Mouse (Mus musculus): Measurements from ENCODE around the gene Ggn.

DNA sequence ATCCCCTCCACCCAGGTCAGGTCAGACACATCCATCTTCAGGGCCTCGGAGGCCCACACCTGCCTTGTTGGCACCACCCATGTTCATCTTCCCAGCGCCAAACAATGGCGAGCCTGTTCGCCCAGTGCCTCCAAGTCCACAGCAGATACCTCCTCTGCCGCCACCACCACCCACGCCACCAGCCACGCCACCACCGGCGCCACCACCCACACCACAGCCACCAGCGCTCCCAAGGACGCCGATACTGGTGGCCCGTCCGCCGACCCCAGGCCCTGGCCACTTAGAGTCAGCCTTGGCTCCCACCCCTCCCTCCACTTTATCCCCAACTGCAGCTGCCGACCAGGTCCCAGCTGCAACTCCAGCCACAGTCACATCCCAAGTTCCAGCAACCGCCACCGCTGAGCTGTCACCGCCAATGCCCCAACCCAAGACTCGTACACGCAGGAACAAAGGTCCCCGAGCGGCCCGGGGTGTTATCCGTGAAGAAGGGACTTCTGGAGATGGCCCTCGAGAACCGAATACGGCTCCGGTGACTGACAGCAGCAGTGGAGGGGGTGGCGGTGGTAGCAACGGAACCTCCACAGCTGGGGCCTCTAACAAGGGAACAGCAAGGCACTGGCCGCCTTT, 2.5 kb downstream of the Ggn start:
- no peak for TF ChIP-seq CTCF (conservative IDR thresholded peaks at IDR 0.05 in 1 of 2, IDR thresholded peaks at IDR 0.05 in 1 of 2; ENCODE audit: low read depth in 2 of 2, low read length in 2 of 2)
- no peak for TF ChIP-seq TBP (conservative IDR thresholded peaks at IDR 0.05; ENCODE audit: low read depth, low read length)
- no peak for TF ChIP-seq POLR2A (IDR thresholded peaks at IDR 0.05; ENCODE audit: low read depth, low read length)
- no peak for TF ChIP-seq ETS1 (conservative IDR thresholded peaks at IDR 0.05; ENCODE audit: low read depth, low read length)
- no peak for TF ChIP-seq JUND (conservative IDR thresholded peaks at IDR 0.05; ENCODE audit: low read depth, low read length)
- no peak for TF ChIP-seq E2F4 (IDR thresholded peaks at IDR 0.05; ENCODE audit: insufficient replicate concordance, low read depth, low read length)
